ENCODE assay signal across 8 mouse cellular contexts in genomic region chr2:117119291-117120245, GRCm38 (mm10). TPM values are rescaled to one million over a fixed set of nuclear protein-coding genes. Genes with fewer than 3 reads are reported as not detected.
A peak's percentile ranks its signal among the peaks of the same experiment; 100 is the strongest.
DNase-seq lines count a peak whose midpoint lies in the region; ATAC-seq and TF ChIP-seq lines count a peak whose summit lies in the region.

No protein-coding gene starts in this region.

- no peaks in the 10 kb centered on the region for H3K36me3 ChIP-seq in intestine, postnatal 0 days (ENCODE audit: control insufficient read depth, insufficient read depth)

- H3K9me3 ChIP-seq in intestine, postnatal 0 days (ENCODE audit: control insufficient read depth): no peaks in the 10 kb centered on the region

- H3K4me3 ChIP-seq in intestine, postnatal 0 days (ENCODE audit: low read depth, low read length): peak overlapping the region; percentile 95

- H3K9ac ChIP-seq in intestine, postnatal 0 days (ENCODE audit: low read depth, low read length): peak overlapping the region; percentile 98; the same call in 1 of the 2 replicates

- intact Hi-C loops in left cerebral cortex, postnatal 36 days (cut with DNase I): loop anchor here (1.0 to 2.0 kb wide), 5 partner anchors 101 to 219 kb away; no protein-coding TSS in a partner anchor

- no peaks in the 10 kb centered on the region for H3K27me3 ChIP-seq in intestine, postnatal 0 days (replicated peaks; ENCODE audit: control insufficient read depth, insufficient read depth, low read length)

- peak; percentile 84 for DNase-seq in adrenal gland, postnatal 14 days
- DNase-seq in embryo, embryonic 9.5 days (ENCODE audit: extremely low spot score): peak; percentile 79
- peak; percentile 67 for DNase-seq in gonadal fat pad, adult 2 months (ENCODE audit: low read depth)
- DNase-seq in left cerebral cortex, postnatal 36 days (ENCODE audit: low spot score in 2 of 2): peak; percentile 85 to 87
- peak; percentile 87 for DNase-seq in mesoderm, embryonic 11.5 days (ENCODE audit: low read depth, low spot score)
- DNase-seq in skeletal muscle tissue, adult 2 months (ENCODE audit: low read depth, low spot score): peak; percentile 73
- no peak for DNase-seq in natural killer cell, adult 2 months (ENCODE audit: low spot score in 2 of 2)

- peaks cover 7% of the 10 kb centered on the region for H3K4me1 ChIP-seq in intestine, postnatal 0 days (replicated peaks; ENCODE audit: control insufficient read depth, insufficient read depth, low read length)

- no peak for TF ChIP-seq CTCF in intestine, postnatal 0 days (IDR thresholded peaks at IDR 0.05; ENCODE audit: low read depth)

- H3K27ac ChIP-seq in intestine, postnatal 0 days (ENCODE audit: low read depth, low read length): peak overlapping the region; percentile 98

- peak; percentile 59 for ATAC-seq in intestine, postnatal 0 days

- H3K4me2 ChIP-seq in intestine, postnatal 0 days (replicated peaks; ENCODE audit: low read depth): peak overlapping the region; percentile 78

- WGBS in intestine, postnatal 0 days: 9% methylated on average over 30 of the region's 30 CpGs

RNA-seq across cellular contexts. Expression of gene Spred1, which starts 1.6 kb away (rescaled TPM):
- 63.9 and 64.1 TPM in 2 replicates for total RNA-seq in adrenal gland, postnatal 14 days (2021)
- 5.4 and 7.8 TPM in 2 replicates for polyA plus RNA-seq in gonadal fat pad, adult 2 months (2012; rRNA removed)
- 5.1 and 5.7 TPM in 2 replicates for polyA plus RNA-seq in intestine, postnatal 0 days (2015; fragmentation: Nextera tagmentation; extraction: Ambion mirVana)
- total RNA-seq in left cerebral cortex, postnatal 36 days (2021): 100 to 1,000 TPM; 121 to 162 TPM

Comparison
In these comparisons a context has a peak if more than half of its experiments do, and no peak if none do; other contexts are left out.
1. DNase-seq: peak in adrenal gland, postnatal 14 days (single experiment), embryo, embryonic 9.5 days (single experiment), gonadal fat pad, adult 2 months (single experiment), left cerebral cortex, postnatal 36 days (2 of 2), mesoderm, embryonic 11.5 days (single experiment) and skeletal muscle tissue, adult 2 months (single experiment); none in natural killer cell, adult 2 months (0 of 2).